Mouse (Mus musculus): ENCODE data around the gene Aff1.

The Aff1 gene

GRCm38 (mm10) chr5:103772252-103772651, 80.1 kb downstream of the Aff1 start:
- no peak for DNase-seq (ENCODE audit: low spot score in 2 of 2)

- no peak for DNase-seq (ENCODE audit: low spot score in 2 of 2)
Measured at GRCm38 (mm10) chr5:103773100-103773552, 81.0 kb downstream of the Aff1 start.

GRCm38 (mm10) chr5:103774703-103775333, 82.6 kb downstream of the Aff1 start:
- DNase-seq (ENCODE audit: low spot score in 2 of 2), result no peak

- DNase-seq (ENCODE audit: low spot score in 2 of 2), result no peak
Measured at GRCm38 (mm10) chr5:103775429-103775828, 83.3 kb downstream of the Aff1 start.

GRCm38 (mm10) chr5:103776842-103777241, 84.7 kb downstream of the Aff1 start:
- no peak for DNase-seq (ENCODE audit: low spot score in 2 of 2)

GRCm38 (mm10) chr5:103777446-103777845, 85.3 kb downstream of the Aff1 start:
- no peak for DNase-seq (ENCODE audit: low spot score in 2 of 2)

GRCm38 (mm10) chr5:103778314-103779117, 86.3 kb downstream of the Aff1 start:
- DNase-seq (ENCODE audit: low spot score in 2 of 2), result no peak

GRCm38 (mm10) chr5:103779836-103780235, 87.7 kb downstream of the Aff1 start:
- no peak for DNase-seq (ENCODE audit: low spot score in 2 of 2)

GRCm38 (mm10) chr5:103780266-103780665, 88.1 kb downstream of the Aff1 start:
- no peak for DNase-seq (ENCODE audit: low spot score in 2 of 2)

GRCm38 (mm10) chr5:103780836-103781235, 88.7 kb downstream of the Aff1 start:
- DNase-seq (ENCODE audit: low spot score in 2 of 2), result no peak

- DNase-seq (ENCODE audit: low spot score in 2 of 2), result no peak
Measured at GRCm38 (mm10) chr5:103783086-103783668, 91.0 kb downstream of the Aff1 start.

GRCm38 (mm10) chr5:103786096-103786495, 93.9 kb downstream of the Aff1 start:
- no peak for DNase-seq (ENCODE audit: low spot score in 2 of 2)

- DNase-seq (ENCODE audit: low spot score in 2 of 2), result no peak
Measured at GRCm38 (mm10) chr5:103788476-103788875, 96.3 kb downstream of the Aff1 start.

GRCm38 (mm10) chr5:103788976-103789375, 96.8 kb downstream of the Aff1 start:
- DNase-seq (ENCODE audit: low spot score in 2 of 2), result no peak

- DNase-seq (ENCODE audit: low spot score in 2 of 2), result peak in 1 of 2 experiments; percentile 44
Measured at GRCm38 (mm10) chr5:103789619-103790116, 97.5 kb downstream of the Aff1 start.

GRCm38 (mm10) chr5:103791741-103792140, 99.6 kb downstream of the Aff1 start:
- DNase-seq (ENCODE audit: low spot score in 2 of 2), result no peak

- no peak for DNase-seq (ENCODE audit: low spot score in 2 of 2)
Measured at GRCm38 (mm10) chr5:103795121-103795520, 102.9 kb downstream of the Aff1 start.

- DNase-seq (ENCODE audit: low spot score in 2 of 2), result no peak
Measured at GRCm38 (mm10) chr5:103796035-103796434, 103.9 kb downstream of the Aff1 start.

GRCm38 (mm10) chr5:103797774-103798173, 105.6 kb downstream of the Aff1 start:
- peak; percentile 29 to 38 for DNase-seq (ENCODE audit: low spot score in 2 of 2)

- no peak for DNase-seq (ENCODE audit: low spot score in 2 of 2)
Measured at GRCm38 (mm10) chr5:103799438-103799837, 107.3 kb downstream of the Aff1 start.

GRCm38 (mm10) chr5:103800009-103800408, 107.8 kb downstream of the Aff1 start:
- DNase-seq (ENCODE audit: low spot score in 2 of 2), result no peak

- no peak for DNase-seq (ENCODE audit: low spot score in 2 of 2)
Measured at GRCm38 (mm10) chr5:103803386-103803785, 111.2 kb downstream of the Aff1 start.
